Mouse (Mus musculus) Muller cell, postnatal 12 days (primary cell): ENCODE results near the gene Cdkn1b.

Experiments
- DNase-seq: peaks from one replicate; pipeline ENCODE4 v3.0.0-alpha.2; 2015; ENCODE audit errors: inconsistent ontology term

The Cdkn1b gene

GRCm38 (mm10) chr6:134930383-134930782 is 10.2 kb downstream of the Cdkn1b start:
- DNase-seq = no peak

- no peak for DNase-seq
These were observed 10.9 kb downstream of the Cdkn1b start for GRCm38 (mm10) chr6:134931146-134931545.

- no peak for DNase-seq
These were observed 12.4 kb downstream of the Cdkn1b start for GRCm38 (mm10) chr6:134932486-134933206.

- DNase-seq = no peak
These were observed 13.0 kb downstream of the Cdkn1b start for GRCm38 (mm10) chr6:134933207-134933558.

- DNase-seq = no peak
These were observed 14.1 kb downstream of the Cdkn1b start for GRCm38 (mm10) chr6:134934305-134934704.

- DNase-seq = no peak
These were observed 19.6 kb downstream of the Cdkn1b start for GRCm38 (mm10) chr6:134939781-134940180.

GRCm38 (mm10) chr6:134943759-134944407 is 23.7 kb downstream of the Cdkn1b start:
- peak; percentile 31 for DNase-seq

GRCm38 (mm10) chr6:134946054-134946453 is 25.9 kb downstream of the Cdkn1b start:
- peak; percentile 72 for DNase-seq

- no peak for DNase-seq
These were observed 26.7 kb downstream of the Cdkn1b start for GRCm38 (mm10) chr6:134946858-134947257.

GRCm38 (mm10) chr6:134947311-134948087 is 27.3 kb downstream of the Cdkn1b start:
- peak; percentile 83 for DNase-seq

- no peak for DNase-seq
These were observed 28.4 kb downstream of the Cdkn1b start for GRCm38 (mm10) chr6:134948522-134949061.

- DNase-seq = no peak
These were observed 29.0 kb downstream of the Cdkn1b start for GRCm38 (mm10) chr6:134949241-134949640.

- DNase-seq = no peak
These were observed 31.2 kb downstream of the Cdkn1b start for GRCm38 (mm10) chr6:134951364-134951763.

- no peak for DNase-seq
These were observed 33.8 kb downstream of the Cdkn1b start for GRCm38 (mm10) chr6:134953976-134954375.

GRCm38 (mm10) chr6:134956388-134956787 is 36.2 kb downstream of the Cdkn1b start:
- DNase-seq = no peak

GRCm38 (mm10) chr6:134961286-134961685 is 41.1 kb downstream of the Cdkn1b start:
- DNase-seq = no peak

GRCm38 (mm10) chr6:134961858-134962517 is 41.8 kb downstream of the Cdkn1b start:
- peak; percentile 40 for DNase-seq

GRCm38 (mm10) chr6:134962518-134962893 is 42.3 kb downstream of the Cdkn1b start:
- no peak for DNase-seq

- DNase-seq = no peak
These were observed 43.7 kb downstream of the Cdkn1b start for GRCm38 (mm10) chr6:134963910-134964309.

GRCm38 (mm10) chr6:134966681-134967080 is 46.5 kb downstream of the Cdkn1b start:
- DNase-seq = no peak

GRCm38 (mm10) chr6:134968326-134968725 is 48.1 kb downstream of the Cdkn1b start:
- DNase-seq = no peak

- DNase-seq = no peak
These were observed 49.3 kb downstream of the Cdkn1b start for GRCm38 (mm10) chr6:134969498-134969897.
